Mouse (Mus musculus) CH12.LX (cell line): ENCODE measurements around the gene Nup133.

ENCODE experiments used
- GABPA ChIP-seq: IDR thresholded peaks from 2 replicates; pipeline ENCODE4 v1.6.1; 2012; ENCODE audit warnings: low read depth, low read length, improper control_type of control experiment, inconsistent platforms; ENCODE audit not compliant: insufficient replicate concordance
- MAZ ChIP-seq: IDR thresholded peaks from 2 replicates; pipeline ENCODE4 v1.6.1; 2012; ENCODE audit warnings: low read depth, mild to moderate bottlenecking, inconsistent platforms, low read length, improper control_type of control experiment, moderate library complexity
- SIN3A ChIP-seq: IDR thresholded peaks from 2 replicates; pipeline ENCODE4 v1.6.1; 2012; ENCODE audit warnings: low read length, improper control_type of control experiment, inconsistent platforms
- ZNF384 ChIP-seq: IDR thresholded peaks from 2 replicates; pipeline ENCODE4 v1.6.1; 2012; ENCODE audit warnings: low read depth, low read length, improper control_type of control experiment, inconsistent platforms

GRCm38 (mm10) chr8:123958130-123958529 is 9.1 kb upstream of the Nup133 start:
- TF ChIP-seq GABPA (no peak), SIN3A (no peak), ZNF384 (no peak), MAZ (no peak)
